Mouse (Mus musculus) megakaryocyte, embryonic 14.5 days (primary cell): ENCODE results near the gene Gucy2g.

Experiments
- FLI1 ChIP-seq: IDR thresholded peaks from 2 replicates; pipeline ENCODE4 v1.6.1; 2012; ENCODE audit warnings: low read length, inconsistent platforms, mixed read lengths
- GATA1 ChIP-seq: IDR thresholded peaks from 3 replicates; pipeline ENCODE4 v1.6.1; 2012; ENCODE audit warnings: mixed read lengths, low read length, inconsistent platforms, borderline replicate concordance

GRCm38 (mm10) chr19:55194520-55195170 is 46.4 kb downstream of the Gucy2g start:
- TF ChIP-seq GATA1: no peak
- no peak for TF ChIP-seq FLI1
